1 mouse cellular context compared by ENCODE assay signal in genomic region chr13:23760240-23760971, GRCm38 (mm10).
TF ChIP-seq lines count a peak whose summit lies in the region.

No protein-coding gene starts in this region.

TF ChIP-seq in MEL, 35 proteins besides CTCF, POLR2A, EP300 and RAD21:
- TF ChIP-seq CHD1 (IDR thresholded peaks at IDR 0.05; ENCODE audit: low read depth, low read length) (no peak), SMC3 (IDR thresholded peaks at IDR 0.05; ENCODE audit: low read depth, low read length) (no peak), TBP (IDR thresholded peaks at IDR 0.05; ENCODE audit: low read depth, low read length) (0 out of 2 replicates have a peak, but pooled peaks have one; percentile 11), POLR2AphosphoS5 (IDR thresholded peaks at IDR 0.05; ENCODE audit: borderline replicate concordance, low read depth, low read length) (peak; percentile 94; the same call in 1 of the 2 replicates)
